Mouse (Mus musculus) left cerebral cortex, postnatal 25 days (tissue): ENCODE measurements around the gene 4930407I10Rik. TPM values are rescaled to one million over a fixed set of nuclear protein-coding genes. Genes with fewer than 3 reads are reported as not detected.

Experiments
- DNase-seq, 2 experiments: peaks; one replicate each; pipeline ENCODE4 v3.0.0; 2022; ENCODE audit warnings: low spot score in 2 of 2, mixed read lengths in 1 of 2
- intact Hi-C: fragments of 180-260 bp; cut with DNase I; formaldehyde crosslinking; loops from one replicate; pipeline ENCODE4 v1.15.1; 2025
- total RNA-seq, 2 experiments: library from RNA; stranded (reverse); gene quantifications; 2 replicates each; pipeline ENCODE4 v1.2.3; 2021

4930407I10Rik gene
- total RNA-seq, 2 experiments from 2014 or later, result not detected

DNA sequence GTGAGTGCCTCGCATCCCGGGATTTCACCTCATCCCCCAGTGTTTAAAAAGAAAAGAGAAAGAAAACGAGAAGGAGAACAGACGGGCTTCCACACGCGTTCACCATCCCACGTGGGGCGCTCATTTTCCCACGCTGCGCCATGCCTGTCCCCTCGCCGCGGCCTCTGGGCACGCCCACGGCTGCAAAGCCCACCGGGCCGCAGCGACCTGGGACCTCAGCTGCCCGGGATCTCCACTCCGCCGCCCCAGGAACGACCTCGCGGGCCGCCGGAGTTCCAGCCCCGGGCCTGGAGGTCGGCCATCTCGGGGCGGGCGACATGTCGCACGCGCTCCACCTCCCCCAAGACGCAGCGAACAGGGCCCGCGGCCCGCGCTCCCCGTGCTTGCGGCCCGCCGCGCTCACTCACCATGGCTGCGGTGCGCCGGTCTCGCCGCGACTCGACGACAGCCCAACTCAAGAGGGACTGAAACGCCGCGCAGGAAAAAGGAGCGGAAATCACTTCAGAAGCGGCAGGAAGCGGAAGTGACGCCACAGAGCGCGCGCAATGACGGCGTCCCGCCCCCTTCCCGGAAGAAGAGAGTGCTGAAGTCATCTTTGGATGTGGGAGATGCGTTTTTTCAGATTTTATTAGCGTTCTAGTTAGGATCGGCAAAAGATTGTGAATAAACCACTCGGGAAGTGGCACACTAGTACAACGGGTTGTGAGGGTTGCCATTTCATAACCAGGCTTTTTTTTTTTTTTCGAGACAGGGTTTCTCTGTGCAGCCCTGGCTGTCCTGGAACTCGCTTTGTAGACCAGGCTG lies 11.7 kb upstream of the 4930407I10Rik start, which contains the start of gene Snu13:
Snu13 (minus strand) TSS at position 519 of the 804 bp plus-strand sequence.
- peak; percentile 94 to 95 for DNase-seq
- intact Hi-C loops, result no loop called here

DNA sequence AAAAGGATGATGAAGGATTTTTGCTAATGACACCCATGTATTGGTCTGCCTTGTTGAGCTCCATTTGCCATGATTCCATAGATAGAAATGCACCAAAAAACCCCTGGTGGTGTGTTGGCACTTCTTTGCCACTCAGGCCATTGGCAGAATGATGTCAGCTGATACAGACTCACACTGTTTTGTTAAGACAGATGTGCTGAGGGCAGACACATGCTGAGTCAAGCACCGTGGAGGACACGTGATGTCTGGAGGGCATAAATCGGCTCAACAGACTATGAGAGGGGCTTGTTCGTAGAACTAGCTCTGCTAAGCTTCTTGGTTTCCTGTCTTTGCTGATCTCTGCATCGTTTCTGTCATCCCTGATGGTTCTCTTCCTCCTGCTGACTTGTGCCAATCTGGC lies 6.4 kb upstream of the 4930407I10Rik start:
- DNase-seq, result no peak
- intact Hi-C loops, result no loop called here

DNA sequence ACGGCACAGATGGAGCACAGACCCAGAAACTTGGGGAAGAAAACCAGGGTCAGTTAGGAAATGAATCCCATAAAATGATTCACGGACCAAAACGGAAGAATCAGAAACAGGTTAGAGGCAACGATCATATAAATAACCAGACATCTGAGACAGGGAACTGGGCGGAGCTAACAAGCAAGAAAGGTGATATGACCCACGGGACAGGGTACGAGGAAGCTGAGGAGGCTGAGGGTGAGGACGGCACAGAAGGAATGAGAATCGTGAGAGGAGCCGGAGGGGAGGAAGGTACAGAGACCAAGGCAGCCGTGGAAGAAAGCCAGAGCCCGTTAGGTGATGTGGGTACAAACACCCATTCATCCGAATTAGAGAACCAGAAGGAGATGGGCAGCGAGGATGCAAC lies 5.0 kb downstream of the 4930407I10Rik start:
- DNase-seq, result no peak
- intact Hi-C loops, result no loop called here

DNA sequence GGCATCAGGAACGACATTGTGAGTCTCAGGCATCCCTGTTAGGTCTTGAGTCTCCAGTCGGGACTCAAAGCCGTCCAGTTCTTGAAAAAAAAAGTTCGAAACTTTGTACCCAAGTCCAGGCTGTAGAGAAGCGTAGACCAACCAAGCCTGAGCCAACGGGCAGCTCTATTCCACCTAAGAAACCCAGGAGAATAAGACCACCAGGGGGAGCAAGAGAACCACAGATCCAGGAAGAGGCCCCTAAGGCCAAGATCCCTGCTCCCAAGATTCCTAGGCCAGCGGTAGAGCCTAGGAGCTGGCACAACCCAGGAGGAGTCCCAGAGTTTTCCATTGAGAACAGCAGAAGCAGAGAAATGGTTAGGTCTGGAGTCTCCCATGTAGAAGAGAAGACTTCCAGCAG lies 6.6 kb downstream of the 4930407I10Rik start:
- intact Hi-C loops, result loop anchor here (1.0 to 5.0 kb wide), 2 partner anchors 72 to 171 kb away; no protein-coding TSS in a partner anchor
- DNase-seq, result peak; percentile 79 to 89

DNA sequence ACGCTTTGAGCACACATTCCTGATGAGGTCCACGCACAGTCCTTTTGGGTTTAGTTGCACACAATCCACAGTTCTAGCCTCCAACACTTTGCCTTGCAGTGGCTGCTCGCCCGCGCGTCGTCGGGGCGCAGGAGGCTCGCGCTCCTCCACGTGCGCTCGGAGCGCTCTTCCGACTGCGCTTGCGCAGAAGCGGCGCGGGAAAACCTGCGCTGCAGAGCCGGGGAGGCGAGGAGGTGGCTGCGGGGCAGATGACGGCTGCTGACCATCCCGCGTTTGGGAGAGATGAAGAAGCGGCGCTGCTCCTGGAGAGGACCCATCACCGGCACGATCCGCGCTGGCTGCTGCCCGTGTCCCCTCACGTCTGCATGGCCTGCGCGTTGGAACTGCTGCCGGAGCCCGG lies 10.9 kb downstream of the 4930407I10Rik start, which contains the start of gene Mei1:
Mei1 (plus strand) TSS at position 99 of the 400 bp plus-strand sequence.
- intact Hi-C loops, result loop anchor here (5.0 kb wide), 2 partner anchors 37 to 67 kb away; no protein-coding TSS in a partner anchor
- DNase-seq, result no peak

DNA sequence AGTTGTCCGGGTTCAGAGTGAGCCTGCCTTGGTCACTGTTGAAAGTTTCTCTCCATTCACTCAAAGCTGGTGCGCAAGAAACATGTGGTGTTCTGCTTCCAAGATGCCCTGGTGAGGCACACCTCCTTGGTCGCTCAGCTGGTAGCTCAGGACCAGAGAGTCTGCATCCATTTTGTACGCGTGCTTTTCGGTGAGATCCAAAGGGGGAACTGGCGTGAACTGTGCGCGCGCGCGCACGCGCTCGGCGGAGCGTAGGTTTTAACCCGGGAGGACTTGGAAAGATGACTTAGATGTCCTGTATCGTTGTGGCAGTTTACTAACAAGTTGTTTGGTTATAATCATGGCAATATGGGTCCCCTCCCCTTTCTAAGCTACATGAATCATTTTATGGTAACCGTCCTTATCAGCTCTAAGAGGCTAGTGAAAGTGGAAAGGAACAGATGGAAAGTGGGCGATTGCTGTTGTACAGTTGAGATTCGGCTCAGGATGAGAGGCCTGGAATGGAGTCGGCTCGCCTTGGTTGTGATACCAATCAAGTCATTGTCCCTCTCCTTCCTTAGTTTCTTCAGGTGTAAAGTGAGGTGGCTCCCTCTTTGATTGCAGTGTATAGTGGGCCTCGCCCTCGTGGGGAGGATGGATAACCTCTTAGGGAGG lies 13.0 kb downstream of the 4930407I10Rik start:
- peak; percentile 36 to 80 for DNase-seq
- intact Hi-C loops, result loop anchor here (5.0 kb wide), 1 partner anchor 35 kb away; no protein-coding TSS in a partner anchor

DNA sequence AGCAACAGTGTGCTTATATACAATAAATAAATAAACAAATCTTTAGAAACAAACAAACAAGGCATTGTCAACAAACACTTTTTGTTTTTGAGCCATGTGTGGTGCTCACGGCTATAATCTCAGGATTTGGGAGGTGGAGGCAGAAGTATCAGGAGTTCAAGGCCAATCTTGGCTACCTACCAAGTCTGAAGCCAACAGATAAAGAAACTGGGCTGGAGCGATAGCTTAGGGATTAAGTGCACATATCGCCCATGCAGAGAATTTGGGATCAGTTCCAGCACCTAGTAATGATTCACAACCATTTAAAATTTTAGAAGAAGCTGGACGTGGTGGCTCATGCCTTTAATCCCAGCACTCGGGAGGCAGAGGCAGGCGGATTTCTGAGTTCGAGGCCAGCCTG lies 14.5 kb downstream of the 4930407I10Rik start:
- DNase-seq, result no peak
- intact Hi-C loops, result loop anchor here (5.0 kb wide), 1 partner anchor 34 kb away; no protein-coding TSS in a partner anchor

DNA sequence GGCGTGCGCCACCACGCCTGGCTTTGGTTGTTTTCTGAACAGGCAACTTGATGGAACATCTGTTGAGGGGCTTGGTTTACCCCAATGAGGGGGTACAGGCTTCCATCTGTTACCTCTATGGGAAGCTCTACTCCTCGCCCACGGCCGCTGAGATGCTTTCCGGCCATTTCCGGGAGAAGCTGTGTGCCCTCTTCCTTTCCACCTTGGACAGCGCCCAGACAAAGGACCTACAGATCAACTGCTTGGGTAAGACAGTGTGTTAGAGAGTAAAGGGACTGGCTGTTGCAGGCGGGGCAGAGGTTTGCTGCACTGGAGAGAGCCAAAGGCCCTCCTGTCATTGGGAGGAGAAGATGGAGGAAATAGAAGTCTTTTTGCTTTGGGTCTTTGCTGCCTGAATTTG lies 20.9 kb downstream of the 4930407I10Rik start:
- DNase-seq, result no peak
- intact Hi-C loops, result no loop called here

DNA sequence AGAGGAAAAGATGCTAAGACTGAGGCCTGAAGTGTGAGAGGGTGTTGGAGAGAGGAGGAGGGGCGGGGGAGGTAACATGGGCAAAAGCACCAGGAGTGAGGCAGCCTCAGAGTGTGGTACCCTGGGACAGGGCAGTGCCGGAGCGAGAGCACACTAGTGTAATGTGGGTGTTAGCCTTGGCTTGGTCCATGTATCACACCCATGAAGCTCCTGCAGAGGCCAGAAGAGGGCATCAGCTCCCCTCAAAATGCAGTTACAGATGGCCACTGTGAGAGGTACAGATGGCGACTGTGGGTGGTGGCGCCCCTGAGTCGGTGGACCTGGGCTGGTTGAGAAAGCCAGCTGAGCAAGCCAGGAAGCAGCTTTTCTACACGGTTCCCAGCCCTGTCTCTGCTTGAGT lies 22.2 kb downstream of the 4930407I10Rik start:
- peak; percentile 57 to 90 for DNase-seq
- intact Hi-C loops, result no loop called here

DNA sequence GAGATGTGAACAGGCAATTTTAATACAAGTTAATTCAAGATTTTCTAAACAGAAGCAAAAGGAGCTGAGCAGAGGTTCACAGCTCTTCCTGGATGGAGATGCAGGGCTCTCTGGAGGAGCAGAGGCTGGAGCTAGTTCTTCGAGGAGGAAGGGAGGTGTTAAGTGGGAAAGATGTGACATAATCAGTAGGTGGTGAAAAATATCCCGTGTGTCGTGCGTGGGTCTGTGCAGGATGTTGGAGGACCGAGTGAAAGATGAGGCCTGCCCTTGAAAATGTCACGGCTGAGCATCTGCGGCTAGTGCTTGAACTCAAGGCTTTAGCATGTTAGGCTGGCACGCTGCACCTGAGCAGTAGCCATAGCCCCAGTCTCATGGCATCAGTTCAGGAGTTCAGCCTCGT lies 26.7 kb downstream of the 4930407I10Rik start:
- peak in 1 of 2 experiments; percentile 82 for DNase-seq
- intact Hi-C loops, result loop anchor here (2.0 kb wide), 1 partner anchor 21 kb away; no protein-coding TSS in a partner anchor

DNA sequence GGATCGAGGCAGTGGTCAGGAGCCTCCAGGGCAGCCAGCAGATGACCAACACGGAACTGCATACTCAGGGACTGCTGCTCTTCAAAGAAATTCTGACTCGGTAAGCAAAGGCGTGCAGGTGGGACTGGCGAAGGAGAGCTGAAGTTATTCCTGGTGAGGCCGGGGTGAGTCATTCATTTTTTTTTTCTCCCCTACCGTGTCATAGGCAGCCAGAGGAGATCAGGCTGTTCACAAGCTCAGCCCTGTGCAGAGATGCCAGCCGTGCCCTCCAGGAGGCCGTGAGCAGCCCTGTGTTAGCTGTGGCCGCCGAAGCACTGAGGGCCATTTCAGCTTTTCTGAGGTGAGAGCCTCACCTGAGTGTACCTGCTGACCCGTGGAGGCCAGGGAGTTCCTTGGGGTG lies 27.2 kb downstream of the 4930407I10Rik start:
- peak in 1 of 2 experiments; percentile 78 for DNase-seq
- intact Hi-C loops, result loop anchor here (2.0 kb wide), 1 partner anchor 21 kb away; no protein-coding TSS in a partner anchor

DNA sequence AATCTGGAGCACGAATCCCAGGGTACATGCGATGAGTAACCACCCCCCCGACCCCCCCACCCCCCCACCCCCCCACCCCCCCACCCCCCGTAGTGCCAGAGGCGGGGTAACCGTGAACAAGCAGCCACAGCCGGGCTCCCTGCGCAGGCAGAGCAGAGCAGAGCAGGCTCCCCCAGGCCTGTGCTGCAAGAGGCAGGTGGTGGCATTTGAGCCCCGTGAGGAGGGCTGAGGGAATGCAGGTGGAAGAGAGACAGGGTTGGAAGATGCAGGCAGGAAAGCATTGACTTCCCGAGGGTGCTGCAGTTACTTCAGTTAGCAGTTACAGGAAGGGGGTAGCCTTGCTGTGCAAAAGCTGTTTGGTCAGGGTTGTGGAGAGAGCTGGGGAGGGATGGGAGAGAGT lies 28.3 kb downstream of the 4930407I10Rik start:
- peak in 1 of 2 experiments; percentile 70 for DNase-seq
- intact Hi-C loops, result loop anchor here (2.0 kb wide), 1 partner anchor 20 kb away; no protein-coding TSS in a partner anchor

DNA sequence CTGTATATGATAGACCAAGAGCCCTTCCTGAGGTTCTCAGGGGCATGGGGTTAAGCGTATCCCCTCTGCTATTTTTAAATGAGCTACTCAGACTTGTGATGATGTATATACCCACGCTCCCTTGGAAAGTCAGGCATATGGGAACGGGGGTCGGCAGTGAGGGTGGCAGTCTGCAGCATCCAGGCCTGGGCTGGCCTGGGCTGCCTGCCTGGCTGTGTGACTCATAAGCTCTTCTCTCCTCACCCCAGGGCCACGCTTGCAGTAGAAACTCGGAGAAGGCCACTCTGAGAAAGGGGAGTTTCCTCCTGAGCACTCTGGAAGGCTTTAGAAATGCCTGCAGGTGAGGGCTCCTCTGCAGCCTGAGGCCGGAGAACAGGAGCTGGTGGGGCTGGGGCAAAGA lies 32.1 kb downstream of the 4930407I10Rik start:
- intact Hi-C loops, result no loop called here
- peak in 1 of 2 experiments; percentile 49 for DNase-seq

DNA sequence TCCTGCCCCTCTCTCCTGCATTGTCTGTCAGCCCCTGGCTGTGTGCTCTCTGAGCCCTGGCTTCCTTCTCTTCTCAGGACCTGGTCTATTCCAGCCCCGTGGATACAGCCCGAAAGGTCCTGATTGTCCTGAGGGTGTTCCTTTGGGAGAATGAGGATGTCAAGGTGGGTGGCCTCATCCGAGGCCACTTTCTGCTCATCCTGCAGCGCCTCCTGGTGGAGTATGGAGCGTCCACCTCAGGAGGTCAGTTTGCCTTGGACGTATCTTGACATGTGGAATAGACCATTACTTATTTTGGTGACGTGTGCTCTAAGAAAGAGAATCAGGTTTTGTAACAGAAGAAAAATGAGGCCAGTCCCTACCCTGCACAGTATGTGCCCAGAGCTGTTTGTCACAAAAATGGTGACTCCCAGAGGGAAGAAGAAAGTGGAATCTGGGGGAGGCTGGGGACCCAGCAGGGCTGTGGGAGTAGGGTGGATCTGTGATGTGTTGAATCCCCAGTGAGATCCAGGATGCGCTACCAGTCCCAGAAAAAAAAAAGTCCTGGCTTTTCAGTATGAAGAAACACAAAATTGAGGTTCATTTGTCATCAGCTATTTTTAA lies 48.1 kb downstream of the 4930407I10Rik start:
- DNase-seq, result peak; percentile 19 to 89
- intact Hi-C loops, result loop anchor here (2.0 to 5.0 kb wide), 2 partner anchors 20 to 35 kb away; no protein-coding TSS in a partner anchor

Other genes with a start within 250 kb of the 4930407I10Rik start
- gene Tob2, start 200.4 kb upstream of the 4930407I10Rik start, total RNA-seq, result 10 to 100 TPM; 25.5 to 27.2 TPM
- gene Phf5a, start 187.2 kb upstream of the 4930407I10Rik start, total RNA-seq, result 10 to 100 TPM; 33.7 to 34.7 TPM
- 100 to 1,000 TPM; 423 to 442 TPM for gene Aco2, start 186.8 kb upstream of the 4930407I10Rik start, total RNA-seq
- gene Polr3h, start 132.9 kb upstream of the 4930407I10Rik start, total RNA-seq, result 10 to 100 TPM; 49.8 to 56.5 TPM
- 10 to 100 TPM; 96.0 to 98.3 TPM for gene Csdc2, start 122.4 kb upstream of the 4930407I10Rik start, total RNA-seq
- 100 to 1,000 TPM; 203 to 208 TPM for gene Pmm1, start 98.2 kb upstream of the 4930407I10Rik start, total RNA-seq
- not detected for gene 1700029P11Rik, start 78.6 kb upstream of the 4930407I10Rik start, total RNA-seq
- 10 to 100 TPM; 19.5 to 23.7 TPM for gene Xrcc6, start 71.3 kb upstream of the 4930407I10Rik start, total RNA-seq
- 100 to 1,000 TPM; 106 to 109 TPM for gene Desi1, start 25.3 kb upstream of the 4930407I10Rik start, total RNA-seq
- gene Snu13, start 11.6 kb upstream of the 4930407I10Rik start, total RNA-seq, result 100 to 1,000 TPM; 101 to 113 TPM
- gene Mei1, start 10.8 kb downstream of the 4930407I10Rik start, total RNA-seq, result 1 to 10 TPM; 2.5 to 2.8 TPM
- 10 to 100 TPM; 13.6 to 13.8 TPM for gene Ccdc134, start 68.8 kb downstream of the 4930407I10Rik start, total RNA-seq
- 100 to 1,000 TPM; 179 to 183 TPM for gene Srebf2, start 88.0 kb downstream of the 4930407I10Rik start, total RNA-seq
- 1 to 10 TPM; 2.3 to 4.2 TPM for gene Shisa8, start 153.7 kb downstream of the 4930407I10Rik start, total RNA-seq
- gene Tnfrsf13c, start 165.2 kb downstream of the 4930407I10Rik start, total RNA-seq, result under 1 TPM; 0.41 TPM
- gene Cenpm, start 185.6 kb downstream of the 4930407I10Rik start, total RNA-seq, result 1 to 10 TPM; 3.5 to 3.9 TPM
- 100 to 1,000 TPM in 1 of 2 experiments, 10 to 100 TPM in 1; 99.5 to 102 TPM for gene 1500009C09Rik, start 193.2 kb downstream of the 4930407I10Rik start, total RNA-seq
- gene Sept3, start 215.7 kb downstream of the 4930407I10Rik start, total RNA-seq, result 100 to 1,000 TPM; 436 to 478 TPM
- not detected for gene Wbp2nl, start 239.8 kb downstream of the 4930407I10Rik start, total RNA-seq